Mouse (Mus musculus) hindbrain, embryonic 16.5 days (tissue): ENCODE data around the gene Chd2. TPM values are rescaled to one million over a fixed set of nuclear protein-coding genes. Genes with fewer than 3 reads are reported as not detected.
A peak's percentile ranks its signal among the peaks of the same experiment; 100 is the strongest.

Experiments used
- ATAC-seq: fragments of 200-750 bp; cut with Nextera tagmentation; 2 replicates; pipeline ENCODE4 v1.8.0; 2017; ENCODE audit warnings: moderate TSS enrichment, moderate library complexity
- H3K27ac ChIP-seq: fragments of 300-500 bp; sonication (generic); 2 replicates; pipeline ENCODE4 v1.5.1; 2014; ENCODE audit warnings: low read depth, mild to moderate bottlenecking, control low read depth, low read length, moderate library complexity
- H3K27me3 ChIP-seq: fragments of 300-500 bp; sonication (generic); replicated peaks from 2 replicates; pipeline ENCODE4 v1.6.1; 2014; ENCODE audit warnings: low read length; ENCODE audit not compliant: control insufficient read depth, insufficient read depth
- H3K36me3 ChIP-seq: fragments of 300-500 bp; sonication (generic); 2 replicates; pipeline ENCODE4 v1.6.1; 2014; ENCODE audit warnings: mild to moderate bottlenecking, low read length, moderate library complexity, mixed read lengths; ENCODE audit not compliant: control insufficient read depth, insufficient read depth
- H3K4me1 ChIP-seq: fragments of 300-500 bp; sonication (generic); 2 replicates; pipeline ENCODE4 v1.6.1; 2014; ENCODE audit warnings: low read depth, low read length; ENCODE audit not compliant: control insufficient read depth, insufficient read depth
- H3K4me2 ChIP-seq: fragments of 300-500 bp; sonication (generic); 2 replicates; pipeline ENCODE4 v1.6.1; 2014; ENCODE audit warnings: mild to moderate bottlenecking, low read length, control low read depth, moderate library complexity
- H3K4me3 ChIP-seq: fragments of 300-500 bp; sonication (generic); 2 replicates; pipeline ENCODE4 v1.5.1; 2014; ENCODE audit warnings: mild to moderate bottlenecking, low read length, control low read depth, moderate library complexity
- H3K9ac ChIP-seq: fragments of 300-500 bp; sonication (generic); 2 replicates; pipeline ENCODE4 v1.6.1; 2014; ENCODE audit warnings: low read depth, mild to moderate bottlenecking, control low read depth, low read length, moderate library complexity
- H3K9me3 ChIP-seq: fragments of 300-500 bp; sonication (generic); 2 replicates; pipeline ENCODE4 v1.6.1; 2014; ENCODE audit warnings: mild to moderate bottlenecking, low read length, moderate library complexity; ENCODE audit not compliant: control insufficient read depth
- WGBS: fragments of 180-500 bp; shearing (Covaris S2); extraction: QIAGEN DNeasy Blood & Tissue Kit; methylation state at CpG from one replicate; pipeline ENCODE4 v1.1.7; 2014; 5-methylcytosine and 5-hydroxymethylcytosine counted together
- polyA plus RNA-seq: library from polyadenylated mRNA; unstranded; fragments of >200 nt; fragmentation: Nextera tagmentation; extraction: Ambion mirVana; gene quantifications from 2 replicates; pipeline ENCODE4 v1.2.1, GENCODE M21; 2015

Chd2 gene
- polyA plus RNA-seq, 1 experiment from 2014 or later: 35.3 TPM

DNA sequence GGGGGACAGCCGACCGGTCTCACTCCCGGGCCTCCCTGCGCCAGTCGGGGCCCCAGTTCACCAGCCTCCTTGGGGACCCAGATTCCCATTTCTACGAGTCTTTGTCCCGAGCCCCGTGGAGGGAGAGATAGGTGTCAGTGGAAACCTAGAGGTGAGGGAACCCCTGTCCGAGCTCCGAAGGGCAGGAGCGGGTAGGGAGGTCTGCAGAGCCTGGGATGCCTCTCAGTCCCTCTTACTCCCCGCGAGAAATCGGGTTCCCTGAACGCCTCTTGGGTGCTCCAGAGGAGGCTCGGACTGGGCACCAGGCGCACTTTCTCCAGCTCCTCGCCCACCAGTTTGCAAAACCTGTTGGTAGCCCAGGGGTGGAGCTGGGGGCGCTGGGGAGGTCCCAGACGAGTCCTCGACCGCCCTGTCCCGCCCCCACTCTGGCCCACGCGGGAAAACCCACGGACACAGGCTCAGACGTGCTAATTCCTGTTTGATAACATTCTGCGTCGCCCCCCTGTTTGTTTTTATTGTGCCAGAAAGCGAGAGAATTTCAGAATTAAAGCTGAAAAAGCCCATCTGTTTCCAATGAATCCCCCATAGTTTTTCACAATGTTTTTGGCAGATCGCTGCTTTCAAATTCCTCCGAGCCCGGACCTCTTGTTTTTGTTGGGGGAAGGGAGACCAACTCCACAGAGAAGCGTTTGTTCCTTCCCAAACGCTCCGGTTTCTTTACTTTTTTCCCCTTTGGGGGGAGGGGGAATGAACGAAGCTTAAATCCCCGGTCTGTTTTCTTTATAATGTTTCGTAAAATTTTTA is 149.9 kb downstream of the Chd2 start:
- Histone ChIP-seq H3K4me3 (peak overlapping the region; percentile 58), H3K27ac (peak overlapping the region; percentile 85), H3K27me3 (no peaks in the 10 kb centered on the region), H3K4me1 (peaks cover 26% of the 10 kb centered on the region), H3K9ac (peak overlapping the region; percentile 77), H3K4me2 (peak overlapping the region; percentile 85), H3K9me3 (no peaks in the 10 kb centered on the region), H3K36me3 (no peaks in the 10 kb centered on the region)
- ATAC-seq: 0 out of 2 replicates have a peak, but pooled peaks have one; percentile 3
- WGBS: 2% methylated on average over 39 of the region's 39 CpGs

DNA sequence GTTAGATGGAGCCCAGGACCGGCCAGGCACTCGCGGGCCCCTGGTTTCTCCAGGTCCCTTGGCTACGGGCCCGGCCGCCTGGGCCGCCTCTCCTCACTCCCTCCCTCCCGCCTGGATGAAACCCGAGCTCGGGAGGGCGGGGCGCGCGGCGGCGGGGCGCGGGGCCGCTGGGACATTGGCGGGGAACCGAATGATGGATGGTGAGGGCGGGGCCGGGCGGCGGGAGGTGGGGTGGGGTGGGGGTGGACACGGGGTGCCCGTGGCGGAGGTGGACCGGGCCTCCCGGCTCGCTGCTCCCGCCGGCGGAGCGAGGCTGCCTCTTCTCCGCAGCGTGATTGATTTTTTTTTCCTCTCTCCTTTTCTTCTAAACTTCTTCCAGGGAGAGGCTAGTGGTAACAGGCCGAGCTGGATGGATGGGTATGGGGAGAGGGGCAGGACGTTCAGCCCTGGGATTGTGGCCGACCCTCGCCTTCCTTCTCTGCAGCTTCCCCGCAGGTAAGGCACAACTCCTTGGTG is 150.6 kb downstream of the Chd2 start:
- 2% methylated on average over 27 of the region's 42 CpGs for WGBS
- H3K27me3 ChIP-seq: no peaks in the 10 kb centered on the region
- ATAC-seq: peak; percentile 86
- peak overlapping the region; percentile 77 for H3K9ac ChIP-seq
- no peaks in the 10 kb centered on the region for H3K9me3 ChIP-seq
- peaks cover 26% of the 10 kb centered on the region for H3K4me1 ChIP-seq
- H3K4me3 ChIP-seq: peak overlapping the region; percentile 58
- H3K4me2 ChIP-seq: peak overlapping the region; percentile 85
- peak overlapping the region; percentile 85 for H3K27ac ChIP-seq
- H3K36me3 ChIP-seq: no peaks in the 10 kb centered on the region

DNA sequence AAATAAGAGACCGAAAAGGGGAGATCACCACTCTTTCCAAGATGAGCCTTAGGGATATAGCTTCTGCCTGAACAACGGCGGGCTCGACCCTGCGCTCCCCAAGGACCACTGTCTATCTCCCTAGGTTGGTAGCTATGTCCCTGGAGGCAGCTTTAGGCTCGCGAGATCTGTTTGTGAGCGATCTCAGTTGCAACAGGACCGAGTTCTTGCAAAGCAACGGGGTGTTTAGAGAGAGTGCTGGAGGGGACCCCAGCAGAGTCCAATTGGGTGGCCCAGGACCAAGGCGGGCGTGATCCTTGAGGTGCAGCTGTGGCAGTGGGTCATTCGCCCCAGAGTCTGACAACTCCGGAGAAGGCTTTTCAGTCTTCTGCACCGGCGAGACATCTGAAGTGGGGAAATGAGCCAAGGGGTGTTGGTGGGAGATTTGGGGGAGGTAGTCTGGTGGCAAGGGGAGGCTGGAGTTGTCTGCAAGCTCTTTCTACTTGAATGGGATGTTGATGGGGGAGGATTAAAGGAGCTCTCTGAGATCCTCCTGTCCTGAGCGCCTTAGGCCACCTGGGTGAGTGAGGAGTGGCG is 151.1 kb downstream of the Chd2 start:
- Histone ChIP-seq H3K9me3 (no peaks in the 10 kb centered on the region), H3K4me2 (peak overlapping the region; percentile 85), H3K4me1 (peaks cover 26% of the 10 kb centered on the region), H3K27me3 (no peaks in the 10 kb centered on the region), H3K9ac (peak overlapping the region; percentile 77), H3K4me3 (peak overlapping the region; percentile 58), H3K27ac (peak overlapping the region; percentile 85), H3K36me3 (no peaks in the 10 kb centered on the region)
- WGBS: 1% methylated on average over 18 of the region's 18 CpGs
- peak; percentile 41 for ATAC-seq

DNA sequence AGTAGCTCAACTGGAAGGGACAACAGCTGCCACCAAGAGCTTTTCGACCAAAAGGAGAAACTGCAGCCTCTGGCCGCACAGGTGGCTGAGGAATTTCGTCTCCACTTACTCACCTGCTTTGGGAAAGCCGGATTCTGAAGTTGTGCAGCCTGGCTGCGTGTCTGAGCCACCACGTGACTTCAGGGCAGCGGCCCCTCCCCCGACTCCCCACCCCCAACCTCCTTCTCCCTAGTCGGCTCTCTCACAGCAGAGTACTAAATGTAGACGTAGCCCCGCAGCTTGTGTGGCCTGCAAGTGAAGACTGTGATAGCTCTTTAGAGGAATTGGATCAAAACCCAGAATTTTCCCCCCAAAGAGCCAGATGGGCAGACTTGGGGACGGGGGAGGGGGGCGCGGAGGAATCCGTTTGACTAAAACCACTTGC is 151.7 kb downstream of the Chd2 start:
- H3K9me3 ChIP-seq: no peaks in the 10 kb centered on the region
- H3K4me1 ChIP-seq: peaks cover 26% of the 10 kb centered on the region
- peak overlapping the region; percentile 85; the same call in 1 of the 2 replicates for H3K27ac ChIP-seq
- H3K27me3 ChIP-seq: no peaks in the 10 kb centered on the region
- H3K9ac ChIP-seq: peak overlapping the region; percentile 77
- ATAC-seq: no peak
- no peaks in the 10 kb centered on the region for H3K36me3 ChIP-seq
- 4% methylated on average over 15 of the region's 15 CpGs for WGBS
- H3K4me3 ChIP-seq: peak overlapping the region; percentile 58
- peak overlapping the region; percentile 85 for H3K4me2 ChIP-seq

DNA sequence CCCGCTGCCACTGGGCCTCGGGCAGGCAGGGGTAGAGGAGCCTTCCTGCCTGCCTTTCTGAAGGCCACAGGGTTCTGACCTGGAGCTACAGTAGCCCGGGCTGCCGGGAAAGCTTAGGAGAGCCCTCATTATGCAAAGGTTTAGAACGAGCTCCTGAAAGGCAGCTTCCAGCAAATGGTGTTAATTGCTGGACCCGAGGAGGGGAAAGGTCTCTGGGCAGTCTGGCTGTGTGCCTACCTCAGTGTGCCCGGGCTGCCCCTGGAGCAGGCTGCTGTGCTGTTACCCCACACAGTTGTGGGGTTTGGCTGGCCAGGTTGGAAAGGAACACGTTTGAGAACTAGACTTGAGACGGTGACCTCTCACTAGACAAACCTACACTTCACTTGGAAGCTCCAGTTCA is 152.2 kb downstream of the Chd2 start:
- 8% methylated on average over 9 of the region's 9 CpGs for WGBS
- H3K4me1 ChIP-seq: peaks cover 26% of the 10 kb centered on the region

DNA sequence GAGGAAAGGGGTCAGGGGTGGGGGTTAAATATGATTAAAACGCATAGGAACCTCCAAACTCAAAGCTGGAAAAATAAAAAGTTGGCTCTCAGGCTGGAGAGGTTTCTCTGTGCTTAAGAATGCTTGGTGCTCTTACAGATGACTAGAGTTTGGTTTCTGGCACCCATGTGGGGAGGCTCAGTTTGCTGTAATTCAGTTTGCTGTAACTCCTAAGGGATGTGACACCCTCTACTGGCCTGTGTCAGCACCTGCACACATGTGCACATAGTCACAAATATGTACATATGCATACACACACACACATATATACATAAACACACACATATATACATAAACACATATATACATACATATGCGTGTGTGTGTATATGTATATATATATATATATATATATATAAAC is 152.8 kb downstream of the Chd2 start:
- no peak for ATAC-seq
- Histone ChIP-seq H3K4me2 (no peak overlapping the region), H3K27ac (no peak overlapping the region), H3K9ac (no peak overlapping the region), H3K9me3 (no peaks in the 10 kb centered on the region), H3K4me3 (no peak overlapping the region), H3K4me1 (peaks cover 26% of the 10 kb centered on the region), H3K36me3 (no peaks in the 10 kb centered on the region), H3K27me3 (no peaks in the 10 kb centered on the region)
- 69% methylated on average over 2 of the region's 2 CpGs for WGBS

More for the DNA sequence above, 152.2 kb downstream of the Chd2 start:
- Histone ChIP-seq H3K27ac (peak overlapping the region; percentile 85; the same call in 1 of the 2 replicates), H3K4me3 (no peak overlapping the region), H3K9ac (peak overlapping the region; percentile 33; the same call in 1 of the 2 replicates), H3K27me3 (no peaks in the 10 kb centered on the region), H3K4me2 (peak overlapping the region; percentile 85), H3K9me3 (no peaks in the 10 kb centered on the region), H3K36me3 (no peaks in the 10 kb centered on the region)
- no peak for ATAC-seq

DNA sequence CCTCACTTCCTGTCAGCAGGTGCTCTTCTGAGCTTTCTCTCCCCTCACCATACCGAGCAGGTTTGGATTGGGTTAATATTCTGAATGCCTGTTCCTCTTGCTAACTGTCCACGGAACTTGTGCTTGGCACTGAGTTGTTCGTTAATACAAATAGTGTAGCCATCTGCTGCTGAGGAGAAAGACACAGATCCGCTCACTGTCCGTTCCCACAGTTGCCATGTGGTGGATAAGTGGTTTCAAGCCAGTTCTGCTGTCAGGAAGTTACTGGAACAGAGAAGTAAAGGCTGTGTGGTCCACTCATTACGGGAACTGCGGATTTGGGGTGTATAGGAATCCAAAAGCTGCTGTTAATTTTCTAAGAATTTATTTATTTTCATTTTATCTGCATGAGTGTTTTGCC is 158.8 kb downstream of the Chd2 start:
- ATAC-seq: no peak
- no peaks in the 10 kb centered on the region for H3K36me3 ChIP-seq
- peaks cover 3% of the 10 kb centered on the region; the same call in 1 of the 2 replicates for H3K4me1 ChIP-seq
- no peaks in the 10 kb centered on the region for H3K27me3 ChIP-seq
- H3K4me2 ChIP-seq: peak overlapping the region; percentile 19
- no peaks in the 10 kb centered on the region for H3K9me3 ChIP-seq
- no peak overlapping the region for H3K27ac ChIP-seq
- H3K9ac ChIP-seq: no peak overlapping the region
- whole genome bisulfite sequencing: 48% methylated on average over 7 of the region's 7 CpGs
- no peak overlapping the region for H3K4me3 ChIP-seq

DNA sequence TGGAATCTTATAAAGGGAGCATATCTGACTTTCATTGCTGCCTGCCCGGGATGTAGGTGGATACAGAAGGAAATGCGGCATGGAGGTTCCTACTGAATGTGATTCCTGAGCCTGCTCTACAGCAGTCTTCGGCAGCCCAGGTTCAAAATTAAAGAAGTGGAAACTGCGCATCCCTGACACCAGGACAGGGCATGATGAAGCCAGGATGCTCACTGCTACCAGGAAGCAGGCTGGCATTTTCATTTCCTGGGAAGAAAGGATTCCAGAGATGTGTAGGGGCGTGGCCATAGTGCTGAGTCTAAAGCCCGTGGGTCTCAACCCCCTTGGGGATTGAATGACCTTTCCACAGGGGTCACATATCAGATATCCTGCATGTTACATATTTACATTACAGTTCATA is 163.6 kb downstream of the Chd2 start:
- H3K4me1 ChIP-seq: peaks cover 9% of the 10 kb centered on the region
- peak overlapping the region; percentile 90 for H3K4me2 ChIP-seq
- 32% methylated on average over 6 of the region's 6 CpGs for WGBS
- no peaks in the 10 kb centered on the region for H3K27me3 ChIP-seq
- H3K9ac ChIP-seq: peak overlapping the region; percentile 90
- no peak for ATAC-seq
- peak overlapping the region; percentile 73 for H3K4me3 ChIP-seq
- no peaks in the 10 kb centered on the region for H3K36me3 ChIP-seq
- H3K27ac ChIP-seq: peak overlapping the region; percentile 93
- no peaks in the 10 kb centered on the region for H3K9me3 ChIP-seq

DNA sequence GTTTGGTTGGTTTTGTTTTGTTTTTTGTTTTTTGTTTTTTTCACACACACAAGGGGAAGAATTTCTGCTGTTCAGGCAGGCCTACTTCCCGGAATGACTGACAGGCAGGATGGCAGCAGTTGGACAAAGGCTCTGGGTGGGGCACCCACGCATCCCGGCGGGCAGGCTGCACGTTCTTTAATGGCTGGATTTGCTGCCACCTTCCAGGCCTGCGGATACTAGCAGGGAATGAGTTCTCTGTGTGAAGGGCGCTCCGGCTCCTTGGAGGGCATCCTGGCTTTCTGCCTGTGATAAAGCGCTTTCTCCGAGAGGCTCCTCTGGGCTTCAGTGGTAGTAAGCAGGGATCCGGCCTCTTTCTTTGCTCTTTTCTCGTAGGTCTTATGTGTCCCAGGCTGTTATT is 164.3 kb downstream of the Chd2 start:
- H3K27ac ChIP-seq: peak overlapping the region; percentile 93

More for the DNA sequence above, 164.3 kb downstream of the Chd2 start:
- Histone ChIP-seq H3K9me3 (no peaks in the 10 kb centered on the region), H3K27me3 (no peaks in the 10 kb centered on the region), H3K9ac (peak overlapping the region; percentile 90), H3K4me1 (peaks cover 15% of the 10 kb centered on the region), H3K36me3 (no peaks in the 10 kb centered on the region), H3K4me3 (peak overlapping the region; percentile 73), H3K4me2 (peak overlapping the region; percentile 90)
- no peak for ATAC-seq
- WGBS: 11% methylated on average over 12 of the region's 12 CpGs
